Mouse (Mus musculus) liver, embryonic 11.5 days (tissue): ENCODE results near the gene Gtf3c5. TPM values are rescaled to one million over a fixed set of nuclear protein-coding genes. Genes with fewer than 3 reads are reported as not detected.
A peak's percentile ranks its signal among the peaks of the same experiment; 100 is the strongest.

Experiments used
- ATAC-seq: fragments of 200-750 bp; cut with Nextera tagmentation; replicated peaks from 2 replicates; pipeline ENCODE4 v1.8.0; 2017; ENCODE audit warnings: moderate number of reproducible peaks, mild to moderate bottlenecking, moderate TSS enrichment, moderate library complexity; ENCODE audit not compliant: low FRiP score
- DNase-seq: peaks from one replicate; pipeline ENCODE4 v3.0.0-alpha.2; 2017; ENCODE audit warnings: low spot score
- H3K27ac ChIP-seq: fragments of 300-500 bp; sonication (generic); 2 replicates; pipeline ENCODE4 v1.5.1; 2014; ENCODE audit warnings: mild to moderate bottlenecking, low read depth, low read length, control low read depth
- H3K27me3 ChIP-seq: fragments of 300-500 bp; sonication (generic); replicated peaks from 2 replicates; pipeline ENCODE4 v1.6.1; 2014; ENCODE audit warnings: low read length, mixed read lengths; ENCODE audit not compliant: control insufficient read depth, insufficient read depth
- H3K36me3 ChIP-seq: fragments of 300-500 bp; sonication (generic); 2 replicates; pipeline ENCODE4 v1.6.1; 2014; ENCODE audit warnings: mild to moderate bottlenecking, low read length, moderate library complexity, mixed read lengths; ENCODE audit not compliant: control insufficient read depth, insufficient read depth
- H3K4me1 ChIP-seq: fragments of 300-500 bp; sonication (generic); replicated peaks from 2 replicates; pipeline ENCODE4 v1.6.1; 2014; ENCODE audit warnings: low read length, mixed read lengths; ENCODE audit not compliant: control insufficient read depth, insufficient read depth
- H3K4me2 ChIP-seq: fragments of 300-500 bp; sonication (generic); 2 replicates; pipeline ENCODE4 v1.6.1; 2014; ENCODE audit warnings: mild to moderate bottlenecking, control low read depth, moderate library complexity
- H3K4me3 ChIP-seq: fragments of 300-500 bp; sonication (generic); 2 replicates; pipeline ENCODE4 v1.5.1; 2014; ENCODE audit warnings: low read depth, low read length, control low read depth
- H3K9ac ChIP-seq: fragments of 300-500 bp; sonication (generic); 2 replicates; pipeline ENCODE4 v1.6.1; 2014; ENCODE audit warnings: low read depth, low read length, control low read depth
- H3K9me3 ChIP-seq: fragments of 300-500 bp; sonication (generic); 2 replicates; pipeline ENCODE4 v1.6.1; 2016; ENCODE audit warnings: low read length, inconsistent platforms, mixed read lengths; ENCODE audit not compliant: control insufficient read depth
- WGBS: fragments of 180-500 bp; shearing (Covaris S2); extraction: QIAGEN DNeasy Blood & Tissue Kit; methylation state at CpG from one replicate; pipeline ENCODE4 v1.1.7; 2014; 5-methylcytosine and 5-hydroxymethylcytosine counted together
- polyA plus RNA-seq: library from polyadenylated mRNA; unstranded; fragments of >200 nt; fragmentation: Nextera tagmentation; extraction: Ambion mirVana; gene quantifications from 2 replicates; pipeline ENCODE4 v1.2.1, GENCODE M21; 2014

The Gtf3c5 gene
- polyA plus RNA-seq, 1 experiment from 2014 or later = 30.8 TPM

DNA sequence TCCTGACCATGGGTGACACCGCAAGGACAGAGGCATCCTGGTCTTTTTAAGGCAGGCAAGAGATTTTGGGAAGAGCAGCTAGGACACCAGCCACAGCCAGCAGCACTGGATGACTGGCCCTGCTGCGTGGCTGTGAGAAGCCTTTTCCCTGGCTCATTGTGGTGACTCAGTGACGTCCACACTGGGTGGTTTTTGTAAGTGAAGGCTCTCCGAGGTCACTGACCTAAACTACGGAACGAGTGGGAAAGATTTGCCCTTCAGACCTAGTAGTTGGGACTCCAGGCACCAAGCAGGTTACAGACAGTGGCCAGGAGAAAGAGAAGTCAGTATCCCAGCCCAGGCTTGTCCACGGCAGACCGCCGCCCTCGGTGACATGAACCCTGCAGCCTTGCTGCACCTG lies 59.1 kb downstream of the Gtf3c5 start:
- peaks cover 21% of the 10 kb centered on the region for H3K4me1 ChIP-seq
- H3K36me3 ChIP-seq = no peaks in the 10 kb centered on the region
- H3K9me3 ChIP-seq = no peaks in the 10 kb centered on the region
- no peak overlapping the region for H3K27ac ChIP-seq
- DNase-seq (no peak), ATAC-seq (no peak)
- no peaks in the 10 kb centered on the region for H3K27me3 ChIP-seq
- no peak overlapping the region for H3K9ac ChIP-seq
- 79% methylated on average over 10 of the region's 10 CpGs for WGBS
- no peak overlapping the region for H3K4me2 ChIP-seq
- H3K4me3 ChIP-seq = no peak overlapping the region

DNA sequence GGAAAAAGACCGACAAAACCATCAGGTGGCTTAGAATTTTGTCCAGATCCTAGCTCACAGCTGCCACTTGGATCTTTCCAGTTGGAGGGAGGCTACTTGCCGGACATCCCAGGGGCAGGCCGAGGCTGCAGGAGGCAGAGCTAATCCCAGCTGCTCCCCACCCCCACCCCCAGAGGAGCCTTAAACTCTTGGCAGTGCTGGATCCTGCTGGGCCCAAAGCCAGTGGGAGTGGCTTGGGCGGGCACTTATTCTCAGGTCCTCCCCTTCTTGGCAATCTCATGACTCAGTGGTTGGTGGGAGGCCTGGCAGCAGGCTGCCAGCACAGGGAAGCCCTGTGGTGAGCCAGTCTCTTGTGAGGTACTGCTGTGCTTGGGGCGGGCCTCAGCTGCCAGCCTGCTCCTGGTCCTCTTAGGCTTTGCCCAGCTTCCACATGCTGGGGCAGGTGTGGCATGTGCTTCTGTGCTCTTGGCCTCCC lies 59.9 kb downstream of the Gtf3c5 start:
- Histone ChIP-seq H3K9ac (no peak overlapping the region), H3K4me2 (no peak overlapping the region), H3K4me1 (peaks cover 21% of the 10 kb centered on the region), H3K36me3 (no peaks in the 10 kb centered on the region), H3K4me3 (no peak overlapping the region), H3K27ac (no peak overlapping the region), H3K27me3 (no peaks in the 10 kb centered on the region), H3K9me3 (no peaks in the 10 kb centered on the region)
- WGBS = 42% methylated on average over 5 of the region's 5 CpGs
- no peak for DNase-seq
- ATAC-seq = peak; percentile 24

DNA sequence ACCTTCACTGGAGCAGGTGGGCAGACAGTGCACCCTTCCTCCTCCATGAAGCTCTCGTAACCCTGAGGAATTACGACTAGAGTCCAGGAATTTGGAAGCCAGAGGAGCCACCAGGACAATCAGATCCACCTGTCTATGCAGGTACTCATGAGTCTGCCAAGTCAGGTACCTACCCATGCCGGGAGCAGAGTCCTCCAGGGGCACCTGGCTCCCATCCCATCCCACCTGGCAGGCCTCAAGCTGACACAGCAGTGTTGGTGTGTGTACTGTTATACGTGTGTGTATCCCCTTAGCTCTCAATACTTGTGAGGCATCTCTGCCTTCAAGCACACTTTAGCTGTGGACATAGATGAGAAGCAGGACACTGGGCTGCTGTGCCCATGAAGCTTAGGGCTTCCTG lies 61.4 kb downstream of the Gtf3c5 start:
- 85% methylated on average over 4 of the region's 4 CpGs for WGBS
- no peak for DNase-seq
- no peak overlapping the region for H3K9ac ChIP-seq
- no peak overlapping the region for H3K27ac ChIP-seq
- ATAC-seq = no peak
- no peaks in the 10 kb centered on the region for H3K9me3 ChIP-seq
- H3K36me3 ChIP-seq = no peaks in the 10 kb centered on the region
- peaks cover 21% of the 10 kb centered on the region for H3K4me1 ChIP-seq
- H3K27me3 ChIP-seq = no peaks in the 10 kb centered on the region
- H3K4me3 ChIP-seq = no peak overlapping the region
- no peak overlapping the region for H3K4me2 ChIP-seq

DNA sequence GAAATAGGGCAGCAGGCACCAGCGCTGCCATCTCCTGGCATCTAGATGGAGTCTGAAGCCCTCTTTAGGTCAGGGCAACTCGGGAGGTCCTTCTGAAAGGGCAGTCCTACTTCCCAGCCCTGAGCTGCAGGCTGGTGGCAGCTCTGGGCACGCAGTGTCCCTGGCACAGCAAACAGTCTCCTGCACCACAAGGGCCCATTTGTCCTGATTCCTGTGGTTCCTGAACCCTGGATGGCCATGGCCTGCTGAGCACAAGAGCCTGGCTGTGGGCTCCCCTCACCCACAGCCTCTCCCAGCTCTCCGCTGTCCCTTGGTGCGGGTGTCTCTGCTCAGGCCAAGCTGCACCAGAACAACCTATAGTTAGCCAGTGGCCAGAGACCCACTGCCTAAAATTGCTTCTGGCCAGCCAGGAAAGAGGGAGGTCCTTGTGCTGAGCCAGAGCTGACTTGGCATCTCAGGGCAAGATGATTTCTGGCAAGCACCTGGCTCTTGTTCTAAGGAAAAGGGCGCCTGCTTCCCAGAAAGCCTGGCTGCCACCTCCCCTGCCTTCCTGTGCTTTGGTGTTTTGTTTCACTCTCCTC lies 61.9 kb downstream of the Gtf3c5 start:
- Histone ChIP-seq H3K36me3 (no peaks in the 10 kb centered on the region), H3K4me3 (no peak overlapping the region), H3K4me2 (no peak overlapping the region), H3K27me3 (no peaks in the 10 kb centered on the region), H3K4me1 (peaks cover 21% of the 10 kb centered on the region), H3K9ac (no peak overlapping the region), H3K9me3 (no peaks in the 10 kb centered on the region), H3K27ac (no peak overlapping the region)
- ATAC-seq (no peak), DNase-seq (no peak)
- WGBS = 76% methylated on average over 6 of the region's 6 CpGs

DNA sequence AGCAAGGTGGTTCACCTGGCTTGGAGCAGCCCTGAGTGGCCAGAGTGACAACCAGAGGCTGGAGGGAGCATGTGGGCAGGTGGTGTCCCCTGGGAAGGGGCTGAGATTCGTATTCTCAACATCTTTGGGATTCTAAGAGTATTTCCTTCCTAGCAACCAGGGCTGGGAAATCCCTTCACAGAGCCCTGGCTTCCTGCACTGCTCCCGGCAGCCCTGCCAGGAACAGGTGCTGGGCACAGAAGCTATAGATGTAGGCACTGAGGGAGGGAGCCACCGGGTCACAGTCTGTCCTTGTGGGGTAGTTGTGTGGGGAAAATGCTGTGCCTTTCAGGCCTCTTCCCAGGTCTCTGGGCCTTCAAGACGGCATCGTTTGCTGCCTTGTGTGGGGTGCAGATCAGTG lies 63.0 kb downstream of the Gtf3c5 start:
- Histone ChIP-seq H3K27me3 (no peaks in the 10 kb centered on the region), H3K36me3 (no peaks in the 10 kb centered on the region), H3K4me1 (peaks cover 10% of the 10 kb centered on the region), H3K9ac (no peak overlapping the region), H3K4me2 (no peak overlapping the region), H3K4me3 (no peak overlapping the region), H3K27ac (no peak overlapping the region), H3K9me3 (no peaks in the 10 kb centered on the region)
- ATAC-seq = no peak
- 76% methylated on average over 5 of the region's 5 CpGs for WGBS
- no peak for DNase-seq

DNA sequence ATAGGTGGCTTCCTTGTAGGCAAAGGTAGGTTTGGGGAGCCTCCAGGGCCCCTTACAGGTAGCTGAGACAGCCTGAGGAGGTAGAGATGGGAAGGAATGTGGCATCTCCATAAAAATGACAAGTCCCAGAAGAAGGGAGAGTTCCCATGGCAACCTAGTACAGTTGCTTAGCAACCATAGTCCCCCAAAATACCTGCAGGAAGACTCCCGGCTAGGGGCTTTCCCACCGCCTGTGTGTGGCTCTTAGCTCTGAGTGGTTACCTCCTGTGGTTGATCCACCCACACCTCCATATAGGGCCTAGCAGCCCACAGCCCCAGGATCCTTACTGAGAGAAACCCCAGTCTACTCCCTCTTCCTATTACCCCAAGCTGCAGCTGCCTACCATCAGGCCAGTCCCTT lies 65.3 kb downstream of the Gtf3c5 start:
- H3K36me3 ChIP-seq = no peaks in the 10 kb centered on the region
- H3K27ac ChIP-seq = no peak overlapping the region
- H3K4me3 ChIP-seq = no peak overlapping the region
- peaks cover 8% of the 10 kb centered on the region for H3K27me3 ChIP-seq
- no peak overlapping the region for H3K4me2 ChIP-seq
- no peak for ATAC-seq
- H3K9me3 ChIP-seq = no peaks in the 10 kb centered on the region
- peaks cover 7% of the 10 kb centered on the region; the same call in 1 of the 2 replicates for H3K4me1 ChIP-seq
- DNase-seq = no peak
- WGBS = 68% methylated on average over 2 of the region's 2 CpGs
- no peak overlapping the region for H3K9ac ChIP-seq

DNA sequence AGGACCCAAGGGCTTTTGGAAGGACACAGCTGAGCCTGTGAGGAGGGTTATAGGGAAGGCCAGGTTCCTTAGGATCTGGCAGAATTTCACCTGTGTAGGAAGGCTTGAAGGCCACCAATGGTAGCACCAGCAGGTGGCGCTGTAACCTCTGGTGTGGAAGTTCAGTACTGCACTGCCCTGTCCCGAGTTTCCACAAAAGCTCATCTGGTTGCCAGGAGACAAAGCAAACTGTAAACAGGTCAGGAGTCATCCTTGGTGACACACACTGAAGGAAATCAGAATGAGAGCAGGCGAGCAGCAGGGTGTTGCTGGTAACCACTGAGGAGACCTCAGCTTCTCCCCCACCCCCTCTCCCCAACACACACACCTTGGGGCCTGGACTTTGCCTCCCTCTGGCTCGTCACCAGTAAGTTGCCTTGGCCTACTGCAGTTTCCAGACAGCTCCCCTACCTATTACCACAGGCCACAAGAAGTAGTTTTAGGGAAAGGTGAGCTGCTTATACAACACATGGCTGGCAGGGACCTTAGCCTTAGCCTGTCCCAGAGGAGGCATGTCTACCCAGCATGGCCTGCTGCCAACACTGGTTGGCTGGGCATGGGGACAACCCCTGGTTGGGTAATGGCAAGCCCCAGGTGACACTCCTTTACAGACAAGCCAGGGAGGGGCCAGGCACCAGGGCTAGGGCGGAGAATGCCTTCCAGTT lies 66.2 kb downstream of the Gtf3c5 start:
- 0 out of 2 replicates have a peak, but pooled peaks have one; percentile 45 for ATAC-seq
- H3K4me3 ChIP-seq = no peak overlapping the region
- 38% methylated on average over 5 of the region's 5 CpGs for WGBS
- no peak overlapping the region for H3K9ac ChIP-seq
- H3K4me1 ChIP-seq = peaks cover 7% of the 10 kb centered on the region; the same call in 1 of the 2 replicates
- no peaks in the 10 kb centered on the region for H3K9me3 ChIP-seq
- peaks cover 17% of the 10 kb centered on the region for H3K27me3 ChIP-seq
- no peak overlapping the region for H3K27ac ChIP-seq
- no peaks in the 10 kb centered on the region for H3K36me3 ChIP-seq
- DNase-seq = no peak
- no peak overlapping the region for H3K4me2 ChIP-seq
